ENCODE assay signal across 8 mouse cellular contexts in the genomic region with DNA sequence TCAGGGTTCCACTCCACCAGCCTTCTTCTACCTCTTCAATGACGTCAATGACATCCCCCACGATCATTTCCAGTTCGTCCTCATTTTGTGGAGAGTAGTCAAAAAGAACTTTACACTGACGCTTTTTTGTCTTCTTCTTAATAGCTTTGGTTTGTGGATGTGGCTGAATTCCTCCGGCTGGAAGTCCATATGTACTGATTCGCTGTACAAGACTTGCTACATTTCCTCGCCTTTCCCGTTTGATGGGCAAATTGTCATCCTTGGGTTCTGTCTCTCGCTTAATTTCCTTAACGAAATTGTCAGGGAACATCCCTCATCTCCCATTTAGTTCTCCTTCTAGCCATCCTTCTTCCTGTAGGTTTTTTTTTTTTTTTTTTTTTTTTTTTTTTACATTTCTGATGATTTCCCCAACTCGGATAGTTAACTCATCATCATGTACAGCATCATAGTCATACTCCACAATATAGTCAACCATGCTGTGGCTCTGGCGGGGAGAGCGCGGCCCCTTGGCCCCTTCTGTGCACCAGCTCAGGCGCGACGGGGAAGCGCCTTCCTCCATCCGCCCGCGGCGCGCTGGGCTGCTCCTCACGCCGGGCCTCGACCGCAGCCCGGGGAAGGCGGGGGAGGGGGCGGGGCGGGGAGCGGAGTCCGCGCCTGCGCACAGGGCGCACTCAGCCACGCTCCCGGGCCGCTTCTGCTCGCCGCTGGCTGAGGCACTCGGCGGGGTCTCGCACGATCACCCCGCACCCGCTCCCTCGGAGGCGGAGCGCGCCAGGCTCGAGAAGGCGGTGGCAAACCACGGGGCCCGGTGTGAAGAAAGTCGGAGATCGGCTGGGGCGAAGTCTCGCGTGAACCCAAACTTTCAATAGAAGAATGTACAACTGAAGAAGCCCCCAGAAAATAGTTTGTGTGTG. TPM values are rescaled to one million over a fixed set of nuclear protein-coding genes. Genes with fewer than 3 reads are reported as not detected.
DNase-seq lines count a peak whose midpoint lies in the region; ATAC-seq and TF ChIP-seq lines count a peak whose summit lies in the region.

No protein-coding gene starts in this region.

- H3K36me3 ChIP-seq in embryonic facial prominence, embryonic 13.5 days: no peaks in the 10 kb centered on the region
- no peaks in the 10 kb centered on the region for H3K36me3 ChIP-seq in liver, adult 2 months (ENCODE audit: control insufficient read depth, insufficient read depth, low read length)
- H3K36me3 ChIP-seq in myocyte (ENCODE audit: control insufficient read depth, insufficient read depth): no peaks in the 10 kb centered on the region

- TF ChIP-seq POLR2A in liver, adult 2 months (IDR thresholded peaks at IDR 0.05; ENCODE audit: extremely low read depth, insufficient read depth, low read length): no peak
- peak; percentile 67 for TF ChIP-seq POLR2A in myocyte (IDR thresholded peaks at IDR 0.05; ENCODE audit: insufficient read length, low read depth)

- DNase-seq in 416B (ENCODE audit: low read depth): peak; percentile 60
- DNase-seq in adrenal gland, postnatal 25 days: peak; percentile 83
- DNase-seq in heart, adult 9 months (ENCODE audit: low spot score in 2 of 2): peak; percentile 62
- DNase-seq in kidney, adult 9 months: peak; percentile 62
- DNase-seq in liver, adult 2 months (ENCODE audit: extremely low read depth, low read depth, low spot score): peak; percentile 29
- DNase-seq in spleen, postnatal 36 days (ENCODE audit: low spot score in 2 of 2): peak; percentile 58 to 66

- peak overlapping the region; percentile 83 for H3K27ac ChIP-seq in embryonic facial prominence, embryonic 13.5 days
- H3K27ac ChIP-seq in liver, adult 2 months (replicated peaks; ENCODE audit: insufficient read depth, low read depth, low read length): no peak overlapping the region

- no peak overlapping the region for H3ac ChIP-seq in myocyte (ENCODE audit: control insufficient read depth, insufficient read length)

- no peaks in the 10 kb centered on the region for H3K9me3 ChIP-seq in embryonic facial prominence, embryonic 13.5 days

- no peak for TF ChIP-seq CTCF in liver, adult 2 months (IDR thresholded peaks at IDR 0.05; ENCODE audit: low read depth, low read length)

- peak overlapping the region; percentile 58 for H3K9ac ChIP-seq in embryonic facial prominence, embryonic 13.5 days
- H3K9ac ChIP-seq in liver, adult 2 months (ENCODE audit: low read depth, low read length): peak overlapping the region; percentile 93

- WGBS in embryonic facial prominence, embryonic 13.5 days: 5% methylated on average over 60 of the region's 60 CpGs
- WGBS in liver, adult 2 months: 8% methylated on average over 59 of the region's 60 CpGs

- peak; percentile 97 for ATAC-seq in embryonic facial prominence, embryonic 13.5 days (ENCODE audit: insufficient number of reproducible peaks, insufficient read depth, low FRiP score, low TSS enrichment, low read depth)

- no peaks in the 10 kb centered on the region for H3K27me3 ChIP-seq in embryonic facial prominence, embryonic 13.5 days
- H3K27me3 ChIP-seq in liver, adult 2 months (ENCODE audit: control insufficient read depth, insufficient read depth, low read length): no peaks in the 10 kb centered on the region
- H3K27me3 ChIP-seq in myocyte (ENCODE audit: control insufficient read depth, insufficient read depth, insufficient read length): no peaks in the 10 kb centered on the region

- peaks cover 6% of the 10 kb centered on the region for H3K4me1 ChIP-seq in embryonic facial prominence, embryonic 13.5 days
- H3K4me1 ChIP-seq in liver, adult 2 months (ENCODE audit: control insufficient read depth, insufficient read depth, low read length): no peaks in the 10 kb centered on the region

- peak overlapping the region; percentile 60 for H3K4me2 ChIP-seq in embryonic facial prominence, embryonic 13.5 days
- H3K4me2 ChIP-seq in myocyte (ENCODE audit: low read depth): peak overlapping the region; percentile 75

- H3K4me3 ChIP-seq in embryonic facial prominence, embryonic 13.5 days: peak overlapping the region; percentile 41
- peak overlapping the region; percentile 87 for H3K4me3 ChIP-seq in liver, adult 2 months (ENCODE audit: insufficient read depth, low read depth, low read length)
- H3K4me3 ChIP-seq in myocyte: no peak overlapping the region

- H3K79me2 ChIP-seq in liver, adult 2 months (ENCODE audit: control insufficient read depth, insufficient read depth, low read length): no peaks in the 10 kb centered on the region
- no peaks in the 10 kb centered on the region for H3K79me2 ChIP-seq in myocyte (ENCODE audit: control insufficient read depth, insufficient read depth)

TF ChIP-seq in myocyte, 11 proteins besides CTCF, POLR2A, EP300 and RAD21:
- peak; percentile 82 for TF ChIP-seq POLR2AphosphoS2 (IDR thresholded peaks at IDR 0.05; ENCODE audit: insufficient read length, low read depth)
- TF ChIP-seq MYOG (IDR thresholded peaks at IDR 0.05; ENCODE audit: control insufficient read depth in 1 of 3, insufficient read depth in 1 of 3, insufficient read length in 2 of 3, low read depth in 2 of 3): no peak
TF ChIP-seq in myocyte: peak in this region for 1.

RNA-seq across cellular contexts. Expression of a gene that starts 12.4 kb away (rescaled TPM):
- total RNA-seq in adrenal gland, postnatal 25 days (2021): 45.6 and 47.1 TPM in 2 replicates
- 25.2 and 31.8 TPM in 2 replicates for polyA plus RNA-seq in embryonic facial prominence, embryonic 13.5 days (2015; fragmentation: Nextera tagmentation; extraction: Ambion mirVana)
- 5.0 and 5.2 TPM in 2 replicates for total RNA-seq in liver, adult 2 months (2014; rRNA removed)
- 1.4 and 2.9 TPM in 2 replicates for polyA plus RNA-seq in liver, adult 2 months (2012; rRNA removed)
- 7.8 TPM for polyA plus RNA-seq in myocyte (2012; fragmentation: generic; extraction: Trizol)

Comparison
In these comparisons a context has a peak if more than half of its experiments do, and no peak if none do; other contexts are left out.
1. DNase-seq: peak in every context shown above with its lines; median percentile 83 in adrenal gland, postnatal 25 days; 62 in heart, adult 9 months; 62 in kidney, adult 9 months; 62 in spleen, postnatal 36 days; 60 in 416B; 29 in liver, adult 2 months.